ENCODE assay signal across 8 mouse cellular contexts in genomic region chr15:11904043-11904847, GRCm38 (mm10). TPM values are rescaled to one million over a fixed set of nuclear protein-coding genes. Genes with fewer than 3 reads are reported as not detected.
DNase-seq lines count a peak whose midpoint lies in the region; ATAC-seq and TF ChIP-seq lines count a peak whose summit lies in the region.

No protein-coding gene starts in this region.

- peak; percentile 44 to 51 for DNase-seq in lung, adult 18-20 months
- no peak for DNase-seq in lung, postnatal 25 days (ENCODE audit: low spot score)
- DNase-seq in hindbrain, embryonic 10.5 days (ENCODE audit: low spot score), result peak; percentile 67
- peak; percentile 48 to 52 for DNase-seq in left cerebral cortex, postnatal 36 days (ENCODE audit: low spot score in 2 of 2)
- DNase-seq in midbrain, embryonic 11.5 days (ENCODE audit: low spot score, missing footprints), result peak; percentile 97
- peak; percentile 31 for DNase-seq in stomach, postnatal 0 days (ENCODE audit: low spot score)
- DNase-seq in cerebellum, adult 18-20 months, result no peak

- TF ChIP-seq EP300 in stomach, postnatal 0 days (optimal IDR thresholded peaks at IDR 0.05), result no peak

- peak overlapping the region; percentile 97 for H3K4me2 ChIP-seq in embryonic facial prominence, embryonic 15.5 days (replicated peaks)
- peak overlapping the region; percentile 72 for H3K4me2 ChIP-seq in midbrain, embryonic 11.5 days
- peak overlapping the region; percentile 92 for H3K4me2 ChIP-seq in stomach, postnatal 0 days (replicated peaks; ENCODE audit: low read depth)

- ATAC-seq in embryonic facial prominence, embryonic 15.5 days (ENCODE audit: insufficient number of reproducible peaks, low FRiP score, low TSS enrichment, low read depth), result no peak
- 0 out of 2 replicates have a peak, but pooled peaks have one; percentile 4 for ATAC-seq in midbrain, embryonic 11.5 days (ENCODE audit: low FRiP score)
- ATAC-seq in stomach, postnatal 0 days (ENCODE audit: low FRiP score, low TSS enrichment), result no peak; the same call in 1 of the 2 replicates

- peak overlapping the region; percentile 48 for H3K27ac ChIP-seq in embryonic facial prominence, embryonic 15.5 days (replicated peaks)
- peak overlapping the region; percentile 80 for H3K27ac ChIP-seq in hindbrain, embryonic 10.5 days
- no peak overlapping the region for H3K27ac ChIP-seq in midbrain, embryonic 11.5 days (ENCODE audit: low read depth, low read length)
- no peak overlapping the region for H3K27ac ChIP-seq in stomach, postnatal 0 days (replicated peaks)

- intact Hi-C loops in left cerebral cortex, postnatal 36 days (cut with DNase I), result no loop called here

- peak; percentile 39 for TF ChIP-seq CTCF in stomach, postnatal 0 days (IDR thresholded peaks at IDR 0.05; ENCODE audit: low read depth)

- H3K27me3 ChIP-seq in embryonic facial prominence, embryonic 15.5 days, result peaks cover 34% of the 10 kb centered on the region
- peaks cover 69% of the 10 kb centered on the region for H3K27me3 ChIP-seq in hindbrain, embryonic 10.5 days (ENCODE audit: insufficient read depth, poor library complexity, severe bottlenecking)
- peaks cover 48% of the 10 kb centered on the region for H3K27me3 ChIP-seq in midbrain, embryonic 11.5 days (ENCODE audit: control insufficient read depth, insufficient read depth, low read length)
- peaks cover 4% of the 10 kb centered on the region; the same call in 1 of the 2 replicates for H3K27me3 ChIP-seq in stomach, postnatal 0 days (ENCODE audit: control insufficient read depth, insufficient read depth, low read length)

- H3K36me3 ChIP-seq in embryonic facial prominence, embryonic 15.5 days, result no peaks in the 10 kb centered on the region
- H3K36me3 ChIP-seq in hindbrain, embryonic 10.5 days, result no peaks in the 10 kb centered on the region
- no peaks in the 10 kb centered on the region for H3K36me3 ChIP-seq in midbrain, embryonic 11.5 days (ENCODE audit: control insufficient read depth, insufficient read depth, low read length)
- H3K36me3 ChIP-seq in stomach, postnatal 0 days (ENCODE audit: control insufficient read depth, insufficient read depth, low read length), result no peaks in the 10 kb centered on the region

- peak overlapping the region; percentile 37 for H3K9ac ChIP-seq in embryonic facial prominence, embryonic 15.5 days
- H3K9ac ChIP-seq in midbrain, embryonic 11.5 days (ENCODE audit: low read length), result peak overlapping the region; percentile 45
- H3K9ac ChIP-seq in stomach, postnatal 0 days (ENCODE audit: low read length), result peak overlapping the region; percentile 60

- under 1% methylated on average over 48 of the region's 48 CpGs for WGBS in embryonic facial prominence, embryonic 15.5 days
- under 1% methylated on average over 48 of the region's 48 CpGs for WGBS in hindbrain, embryonic 10.5 days
- WGBS in midbrain, embryonic 11.5 days, result under 1% methylated on average over 48 of the region's 48 CpGs
- under 1% methylated on average over 48 of the region's 48 CpGs for WGBS in stomach, postnatal 0 days

- peaks cover 42% of the 10 kb centered on the region for H3K4me1 ChIP-seq in embryonic facial prominence, embryonic 15.5 days
- peaks cover 51% of the 10 kb centered on the region for H3K4me1 ChIP-seq in hindbrain, embryonic 10.5 days (replicated peaks)
- H3K4me1 ChIP-seq in midbrain, embryonic 11.5 days (ENCODE audit: control insufficient read depth, insufficient read depth, low read length), result peaks cover 26% of the 10 kb centered on the region
- H3K4me1 ChIP-seq in stomach, postnatal 0 days (replicated peaks; ENCODE audit: control insufficient read depth, insufficient read depth), result peaks cover 11% of the 10 kb centered on the region

- no peaks in the 10 kb centered on the region for H3K9me3 ChIP-seq in embryonic facial prominence, embryonic 15.5 days (replicated peaks)
- no peaks in the 10 kb centered on the region for H3K9me3 ChIP-seq in hindbrain, embryonic 10.5 days
- H3K9me3 ChIP-seq in midbrain, embryonic 11.5 days (ENCODE audit: control insufficient read depth, low read length), result no peaks in the 10 kb centered on the region
- no peaks in the 10 kb centered on the region for H3K9me3 ChIP-seq in stomach, postnatal 0 days (ENCODE audit: control insufficient read depth, low read length)

- H3K4me3 ChIP-seq in embryonic facial prominence, embryonic 15.5 days (replicated peaks), result peak overlapping the region; percentile 59
- peak overlapping the region; percentile 61 for H3K4me3 ChIP-seq in hindbrain, embryonic 10.5 days
- H3K4me3 ChIP-seq in midbrain, embryonic 11.5 days (ENCODE audit: low read depth, low read length), result peak overlapping the region; percentile 44
- peak overlapping the region; percentile 56 for H3K4me3 ChIP-seq in stomach, postnatal 0 days (ENCODE audit: low read depth, low read length)

RNA-seq across cellular contexts. Expression of gene Npr3, which starts 2.8 kb away (rescaled TPM):
- 5.3 and 5.6 TPM in 2 replicates for polyA plus RNA-seq in embryonic facial prominence, embryonic 15.5 days (2015; fragmentation: Nextera tagmentation; extraction: Ambion mirVana)
- polyA plus RNA-seq in hindbrain, embryonic 10.5 days (2016; fragmentation: Nextera tagmentation; extraction: Ambion mirVana), result 3.1 and 3.7 TPM in 2 replicates
- 10 to 100 TPM; 12.6 TPM for total RNA-seq in left cerebral cortex, postnatal 36 days (2021)
- polyA plus RNA-seq in midbrain, embryonic 11.5 days (2014; fragmentation: Nextera tagmentation; extraction: Ambion mirVana), result 2.9 and 3.6 TPM in 2 replicates
- 1.7 and 2.1 TPM in 2 replicates for polyA plus RNA-seq in stomach, postnatal 0 days (2015; fragmentation: Nextera tagmentation; extraction: Ambion mirVana)

Comparison
In these comparisons a context has a peak if more than half of its experiments do, and no peak if none do; other contexts are left out.
1. DNase-seq: peak in lung, adult 18-20 months (2 of 2), hindbrain, embryonic 10.5 days (single experiment), left cerebral cortex, postnatal 36 days (2 of 2), midbrain, embryonic 11.5 days (single experiment) and stomach, postnatal 0 days (single experiment); none in lung, postnatal 25 days (single experiment) and cerebellum, adult 18-20 months (0 of 2).
2. H3K27ac ChIP-seq: peak in embryonic facial prominence, embryonic 15.5 days (single experiment) and hindbrain, embryonic 10.5 days (single experiment); none in midbrain, embryonic 11.5 days (single experiment) and stomach, postnatal 0 days (single experiment).
3. Peak in every context shown above with its lines, with median percentiles within 50 percentile points of each other: H3K4me2 ChIP-seq, H3K4me3 ChIP-seq and H3K9ac ChIP-seq.